Mouse (Mus musculus): Measurements from ENCODE around the gene Sae1.
"Not testable (repeated sequence)": the region's sequence is repeated elsewhere in the genome, so short reads cannot be mapped to it uniquely, and the experiment has no call there.

Sae1 gene

DNA sequence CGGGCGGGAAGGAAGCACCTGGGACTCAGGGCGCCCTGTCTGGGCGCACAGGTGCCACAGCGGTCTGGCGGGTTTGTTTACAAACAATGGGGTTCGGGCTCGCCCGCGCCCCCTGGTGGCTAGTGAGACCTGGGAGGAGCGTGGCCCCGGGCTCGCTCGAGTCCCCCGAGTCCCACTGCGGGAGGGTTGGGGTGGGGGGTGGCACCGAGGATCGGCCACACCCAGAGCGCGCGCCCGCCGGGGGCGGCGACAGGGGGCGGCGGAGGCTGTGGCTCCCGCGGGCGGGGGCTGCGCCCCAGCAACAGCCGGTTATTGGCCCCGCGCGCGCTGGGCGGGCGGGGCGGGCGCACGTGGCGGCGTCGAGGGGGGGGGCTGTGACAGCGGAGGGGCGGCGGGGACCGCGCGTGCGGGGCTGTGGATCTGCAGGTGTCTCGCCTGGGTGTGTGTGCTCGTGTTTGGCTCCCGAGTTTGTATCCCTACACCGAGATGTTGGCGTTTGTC lies 77.5 kb downstream of the Sae1 start:
- peak; percentile 73 for DNase-seq (ENCODE audit: low spot score)

DNA sequence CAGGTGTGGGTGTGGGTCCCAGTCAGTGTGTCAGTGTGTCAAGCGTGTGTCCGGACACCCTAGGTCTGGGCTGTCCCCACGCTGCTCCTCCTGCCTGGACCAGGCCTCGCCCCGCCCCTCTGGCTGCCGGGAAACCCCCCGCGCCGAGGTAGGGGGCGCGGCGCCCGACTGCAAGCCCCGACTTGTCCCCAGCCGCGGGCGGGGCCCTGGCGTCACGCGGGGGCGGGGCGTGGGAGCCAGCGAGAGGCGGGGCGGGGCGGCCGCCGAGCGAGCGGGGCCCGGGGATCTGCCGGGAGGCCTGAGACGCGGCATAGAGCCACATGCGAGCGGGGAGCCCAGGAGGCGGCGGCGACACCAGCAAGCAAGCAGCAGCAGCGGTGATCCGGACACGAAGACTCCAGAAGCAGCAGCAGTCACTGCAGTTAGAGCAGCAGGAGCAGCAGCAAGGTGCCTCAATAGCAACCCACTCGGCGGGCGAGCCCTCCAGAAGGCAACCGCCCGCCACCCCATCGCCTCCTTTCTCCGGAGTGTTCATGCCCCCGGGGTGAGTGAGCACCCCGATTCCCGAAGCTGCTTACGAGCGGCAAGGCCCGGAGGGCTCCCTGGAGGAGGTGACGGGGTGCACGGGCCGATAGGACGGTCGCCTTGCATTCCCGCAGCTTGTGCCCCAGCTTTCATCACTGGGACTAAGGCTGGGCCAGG lies 78.1 kb downstream of the Sae1 start:
- DNase-seq (ENCODE audit: low spot score): peak; percentile 78

DNA sequence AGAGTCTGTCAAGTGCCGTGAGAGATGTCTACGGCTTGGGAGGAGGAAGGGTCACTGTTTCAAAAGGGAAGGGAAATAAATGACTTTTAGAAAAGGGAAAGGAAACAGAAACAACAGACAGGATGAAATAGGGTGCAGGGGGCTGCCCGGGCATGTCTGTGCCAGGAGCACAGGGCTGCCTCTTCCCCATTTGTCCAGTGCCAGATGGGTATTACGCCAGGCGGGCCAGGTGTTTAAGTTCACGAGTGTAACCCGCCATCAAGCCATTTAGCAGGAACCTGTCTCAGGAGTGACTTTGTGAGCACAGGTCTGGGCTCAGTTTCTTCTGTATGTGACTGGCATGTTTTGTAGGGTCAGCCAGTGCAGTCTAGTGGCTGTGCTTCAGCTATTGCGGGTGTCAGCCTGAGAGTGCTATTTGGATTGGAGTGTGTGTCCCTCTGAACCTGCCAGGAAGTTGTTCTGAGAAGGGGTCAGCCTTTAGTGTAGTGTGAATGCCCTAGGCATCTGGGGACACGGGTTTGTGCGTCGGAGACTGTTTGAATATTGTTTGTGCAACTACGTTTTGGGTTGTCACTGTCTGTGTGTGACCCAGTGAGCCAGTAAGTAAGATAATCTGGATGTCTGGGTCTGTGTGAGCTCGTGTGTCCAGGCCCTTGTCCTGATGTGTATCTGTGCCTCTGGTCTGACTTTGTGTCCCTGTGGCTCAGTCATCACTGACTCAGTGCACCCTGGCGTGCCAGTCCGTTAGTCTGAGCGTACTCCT lies 78.9 kb downstream of the Sae1 start:
- DNase-seq (ENCODE audit: low spot score): no peak

DNA sequence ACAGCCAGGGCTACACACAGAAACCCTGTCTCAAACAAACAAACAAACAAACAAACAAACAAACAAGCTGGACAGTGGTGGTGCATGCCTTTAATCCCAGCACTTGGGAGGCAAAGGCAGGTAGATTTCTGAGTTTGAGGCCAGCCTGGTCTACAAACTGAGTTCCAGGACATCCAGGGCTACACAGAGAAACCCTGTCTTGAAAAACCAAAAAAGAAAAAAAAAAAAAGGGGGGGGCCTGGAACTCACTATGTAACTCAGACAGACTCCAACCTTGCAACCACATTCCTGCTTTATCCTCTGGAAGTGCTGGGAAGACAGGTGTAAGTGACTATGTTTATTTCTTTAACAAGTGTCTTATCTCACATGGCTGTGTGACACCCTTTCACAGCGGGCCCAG lies 79.5 kb downstream of the Sae1 start, which contains the start of gene Bbc3:
TSS of gene Bbc3 (plus strand) at position 301 of the 400 bp plus-strand sequence.
- not testable (repeated sequence) for DNase-seq (ENCODE audit: low spot score)

DNA sequence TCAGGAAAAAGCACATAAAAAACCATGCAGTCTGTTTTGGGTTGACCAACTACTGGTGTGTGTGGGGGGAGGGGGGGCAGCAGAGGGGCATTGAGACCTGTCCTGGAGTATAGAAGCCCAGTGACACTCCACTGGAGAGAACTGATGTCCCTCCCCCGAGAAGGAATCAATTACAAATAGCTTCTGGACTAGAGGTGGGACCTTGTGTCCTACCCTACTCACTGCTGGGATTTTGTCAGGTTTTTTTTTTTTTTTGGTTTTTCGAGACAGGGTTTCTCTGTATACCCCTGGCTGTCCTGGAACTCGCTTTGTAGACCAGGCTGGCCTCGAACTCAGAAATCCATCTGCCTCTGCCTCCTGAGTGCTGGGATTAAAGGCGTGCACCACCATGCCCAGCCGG lies 80.5 kb downstream of the Sae1 start:
- DNase-seq (ENCODE audit: low spot score): not testable (repeated sequence)

DNA sequence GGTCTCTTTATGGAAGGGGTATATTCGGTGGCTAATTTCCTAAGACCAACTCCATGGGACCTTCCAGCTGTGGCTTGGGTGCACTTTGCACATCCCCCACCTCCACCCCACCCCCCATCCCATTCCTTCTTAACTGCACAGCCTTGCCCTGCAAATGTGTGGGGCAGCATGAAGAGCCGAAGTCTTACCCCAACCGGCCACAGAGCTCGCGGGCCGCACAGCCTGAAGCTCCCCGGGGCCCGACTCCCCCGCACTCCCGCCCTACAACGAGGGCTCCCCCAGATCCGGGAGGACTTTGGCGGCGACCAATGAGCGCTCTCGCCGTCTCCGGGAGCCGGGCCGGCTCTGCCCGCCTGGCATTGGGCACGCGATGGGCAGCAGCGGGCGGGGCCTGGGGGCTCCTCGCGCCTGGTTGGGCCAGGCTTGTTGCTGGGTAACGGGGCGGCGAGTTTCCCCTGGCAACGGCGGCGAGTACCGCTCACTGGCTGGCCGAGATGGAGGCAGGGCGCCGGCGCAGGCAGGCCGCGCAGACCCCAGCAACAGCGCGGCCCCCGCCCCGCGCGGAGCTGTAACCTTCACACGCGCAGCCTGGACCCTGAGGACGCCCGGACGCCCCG lies 88.1 kb downstream of the Sae1 start:
- DNase-seq (ENCODE audit: low spot score): peak; percentile 77

DNA sequence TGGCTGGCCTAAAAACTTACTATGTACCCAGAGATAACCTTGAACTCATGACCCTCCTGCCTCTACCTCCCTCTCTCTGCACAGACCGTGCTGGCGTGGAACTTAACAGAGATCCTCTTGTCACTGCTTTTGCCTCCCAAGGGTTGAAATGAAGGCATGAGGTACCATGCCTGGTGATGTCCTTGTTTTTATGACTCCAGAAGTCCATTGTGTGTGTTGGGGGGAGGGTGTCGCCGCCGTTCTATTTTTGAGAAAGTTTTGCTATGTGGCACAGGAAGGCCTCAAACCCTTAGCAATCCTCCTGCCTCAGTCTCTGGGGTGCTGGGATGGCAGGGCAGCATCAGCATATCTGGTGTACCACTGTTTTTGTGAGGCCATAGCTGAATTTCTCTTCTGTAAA lies 88.7 kb downstream of the Sae1 start:
- DNase-seq (ENCODE audit: low spot score): no peak

DNA sequence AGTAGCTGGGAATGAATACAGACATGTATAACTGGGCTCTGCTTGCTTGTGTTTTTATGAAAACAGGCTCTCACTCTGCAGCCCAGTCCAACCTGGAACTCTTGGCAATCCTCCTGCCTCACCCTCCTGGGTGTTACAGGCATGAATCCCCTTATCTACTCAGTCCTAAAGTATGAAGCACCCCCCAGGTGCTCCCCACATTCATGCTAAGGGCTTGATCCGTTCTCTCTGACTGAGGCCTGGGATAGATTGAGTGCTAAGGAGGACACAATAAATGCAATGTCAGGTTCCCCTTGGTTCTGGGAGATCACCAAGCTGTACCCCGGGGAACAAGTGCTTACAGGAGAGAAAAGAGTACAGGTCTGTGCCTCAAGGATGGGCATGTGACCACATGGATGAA lies 90.0 kb downstream of the Sae1 start:
- DNase-seq (ENCODE audit: low spot score): no peak

DNA sequence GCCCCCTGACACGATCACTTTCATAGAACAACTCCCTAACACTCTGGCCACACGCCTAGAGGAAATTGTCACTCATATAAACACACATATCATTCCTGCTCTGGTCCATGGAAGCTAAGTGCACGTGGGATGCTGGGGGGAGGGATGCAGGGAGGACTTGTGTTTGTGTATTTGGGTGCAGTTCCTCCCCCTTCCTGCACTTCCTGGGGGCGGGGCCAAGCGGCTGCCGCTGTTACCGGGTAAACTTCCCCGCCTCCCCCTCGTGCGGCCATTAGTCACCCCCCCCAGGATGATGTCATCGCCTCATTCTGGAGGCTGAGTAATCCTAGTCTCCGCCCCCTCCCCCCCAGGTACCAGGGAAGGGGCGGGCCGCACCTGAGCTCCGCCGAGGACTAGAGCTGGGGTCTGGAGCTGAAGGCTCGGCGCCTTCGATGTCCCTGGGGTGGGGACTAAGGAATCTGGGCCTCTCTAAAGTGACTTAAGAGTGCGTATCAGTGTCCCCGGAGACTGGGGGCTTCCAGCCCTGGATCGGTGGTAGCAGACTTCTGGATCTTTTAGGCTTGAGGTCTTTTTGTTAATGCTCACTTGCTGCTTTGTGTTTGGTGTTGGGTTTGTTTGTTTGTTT lies 90.7 kb downstream of the Sae1 start:
- DNase-seq (ENCODE audit: low spot score): peak; percentile 49

DNA sequence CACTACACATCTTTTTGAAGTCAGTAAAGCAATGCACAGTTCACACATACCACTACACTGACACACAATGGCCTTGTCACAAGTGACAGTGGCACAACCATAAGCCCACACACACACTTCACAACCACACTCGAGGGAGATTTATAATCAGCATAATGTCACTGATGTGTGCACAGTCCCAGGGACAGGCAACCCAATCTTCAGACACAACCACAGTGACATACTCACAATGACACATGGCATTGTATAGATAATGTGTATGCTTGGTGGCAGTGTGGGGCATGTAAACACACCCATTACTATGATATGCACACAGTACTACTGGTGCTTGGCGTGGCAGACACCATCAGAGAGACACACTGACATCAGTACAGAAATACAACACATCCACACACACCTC lies 91.5 kb downstream of the Sae1 start:
- no peak for DNase-seq (ENCODE audit: low spot score)

DNA sequence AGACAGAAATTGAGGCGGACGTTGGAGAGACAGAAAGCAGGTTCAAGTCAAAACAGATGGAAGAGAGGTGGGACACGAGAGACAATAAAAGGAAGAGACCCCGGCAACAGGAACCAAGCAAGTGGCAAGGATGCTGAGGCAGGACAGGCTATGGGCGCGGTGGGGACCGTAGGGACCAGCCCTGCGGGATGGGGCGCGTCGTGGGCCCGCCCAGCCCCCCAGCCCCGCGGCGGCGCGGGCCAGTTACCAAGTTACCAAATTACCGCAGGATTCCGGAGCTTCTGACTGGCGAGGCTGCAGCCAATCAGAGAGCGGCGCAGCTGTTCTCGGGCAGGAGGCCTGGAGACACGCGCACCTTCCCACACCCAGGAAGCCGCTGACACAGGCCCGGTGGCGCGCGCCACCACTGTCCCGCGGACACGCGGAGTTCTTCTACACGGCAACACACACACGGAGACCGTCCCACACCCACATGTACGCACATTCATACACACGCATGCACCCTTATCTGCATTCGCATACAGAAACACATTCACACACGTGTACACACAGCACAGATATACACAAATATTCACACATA lies 92.2 kb downstream of the Sae1 start:
- no peak for DNase-seq (ENCODE audit: low spot score)

DNA sequence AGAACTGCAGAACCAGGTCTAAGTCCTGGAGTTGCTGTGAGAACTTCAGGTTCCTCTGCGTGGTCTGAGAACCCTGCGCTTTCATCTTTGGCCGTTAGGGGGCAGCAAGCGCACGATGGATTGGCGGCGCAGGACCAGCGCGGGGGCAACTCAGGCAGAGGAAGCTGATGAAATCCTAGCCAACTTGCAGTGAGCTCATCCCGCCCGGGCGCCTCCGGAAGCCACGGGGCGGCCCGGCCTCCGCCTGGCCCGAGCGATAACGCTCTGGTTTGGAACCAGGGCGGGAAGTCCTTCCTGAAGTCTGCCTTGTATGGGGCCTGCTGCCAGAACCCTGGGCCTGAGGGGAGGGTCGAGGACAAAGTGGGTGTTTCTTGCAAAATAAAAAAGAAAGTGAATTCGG lies 92.8 kb downstream of the Sae1 start:
- DNase-seq (ENCODE audit: low spot score): peak; percentile 90

DNA sequence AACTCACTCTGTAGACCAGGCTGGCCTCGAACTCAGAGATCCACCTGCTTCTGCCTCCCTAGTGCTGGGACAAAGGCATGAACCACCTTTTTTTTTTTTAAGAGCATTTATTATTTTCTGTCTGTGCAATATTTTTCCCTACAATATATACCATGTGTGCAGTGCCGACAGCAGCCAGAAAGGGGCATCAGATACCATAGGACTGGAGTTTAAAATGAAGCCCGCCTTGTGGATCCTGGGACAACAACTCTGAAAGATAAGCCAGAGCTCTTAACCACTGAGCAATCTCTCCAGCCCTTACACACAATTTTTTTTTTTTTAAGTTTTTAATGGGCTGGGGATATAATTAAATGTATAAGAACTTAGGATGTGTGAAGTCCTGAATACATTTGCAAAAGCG lies 93.3 kb downstream of the Sae1 start:
- DNase-seq (ENCODE audit: low spot score): no peak

DNA sequence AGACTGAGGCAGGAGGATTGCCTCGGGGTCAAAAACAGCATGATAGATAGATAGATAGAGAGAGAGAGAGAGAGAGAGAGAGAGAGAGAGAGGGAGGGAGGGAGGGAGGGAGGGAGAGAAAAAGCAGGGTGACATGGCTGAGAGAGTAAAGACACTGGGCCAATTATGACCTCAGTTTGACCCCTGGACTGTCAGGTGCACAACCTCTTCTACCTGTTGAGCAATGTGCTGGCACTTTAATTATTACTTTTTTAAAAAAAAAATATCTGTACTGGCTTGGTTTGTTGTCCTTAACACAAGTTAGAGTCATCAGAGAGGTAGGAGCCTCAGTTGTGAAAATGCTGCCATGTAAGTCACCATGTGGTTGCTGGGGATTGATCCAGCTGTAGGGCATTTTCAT lies 99.8 kb downstream of the Sae1 start:
- no peak for DNase-seq (ENCODE audit: low spot score)

DNA sequence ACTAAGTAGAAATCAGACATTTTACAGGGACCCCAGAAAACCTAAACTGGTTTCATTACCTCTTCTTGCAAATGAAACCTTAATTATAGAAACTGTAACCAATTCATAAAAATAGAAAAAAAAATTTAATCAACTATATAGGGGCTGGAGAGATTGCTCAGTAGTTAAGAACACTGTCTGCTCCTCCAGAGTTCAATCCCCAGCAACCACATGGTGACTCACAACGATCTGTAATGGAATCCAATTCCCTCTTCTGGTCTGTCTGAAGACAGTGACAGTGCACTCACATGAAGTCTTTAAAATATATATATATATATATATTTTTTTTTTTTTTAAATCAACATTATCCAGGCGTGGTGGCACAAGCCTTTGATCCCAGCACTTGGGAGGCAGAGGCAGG lies 100.6 kb downstream of the Sae1 start:
- DNase-seq (ENCODE audit: low spot score): no peak

DNA sequence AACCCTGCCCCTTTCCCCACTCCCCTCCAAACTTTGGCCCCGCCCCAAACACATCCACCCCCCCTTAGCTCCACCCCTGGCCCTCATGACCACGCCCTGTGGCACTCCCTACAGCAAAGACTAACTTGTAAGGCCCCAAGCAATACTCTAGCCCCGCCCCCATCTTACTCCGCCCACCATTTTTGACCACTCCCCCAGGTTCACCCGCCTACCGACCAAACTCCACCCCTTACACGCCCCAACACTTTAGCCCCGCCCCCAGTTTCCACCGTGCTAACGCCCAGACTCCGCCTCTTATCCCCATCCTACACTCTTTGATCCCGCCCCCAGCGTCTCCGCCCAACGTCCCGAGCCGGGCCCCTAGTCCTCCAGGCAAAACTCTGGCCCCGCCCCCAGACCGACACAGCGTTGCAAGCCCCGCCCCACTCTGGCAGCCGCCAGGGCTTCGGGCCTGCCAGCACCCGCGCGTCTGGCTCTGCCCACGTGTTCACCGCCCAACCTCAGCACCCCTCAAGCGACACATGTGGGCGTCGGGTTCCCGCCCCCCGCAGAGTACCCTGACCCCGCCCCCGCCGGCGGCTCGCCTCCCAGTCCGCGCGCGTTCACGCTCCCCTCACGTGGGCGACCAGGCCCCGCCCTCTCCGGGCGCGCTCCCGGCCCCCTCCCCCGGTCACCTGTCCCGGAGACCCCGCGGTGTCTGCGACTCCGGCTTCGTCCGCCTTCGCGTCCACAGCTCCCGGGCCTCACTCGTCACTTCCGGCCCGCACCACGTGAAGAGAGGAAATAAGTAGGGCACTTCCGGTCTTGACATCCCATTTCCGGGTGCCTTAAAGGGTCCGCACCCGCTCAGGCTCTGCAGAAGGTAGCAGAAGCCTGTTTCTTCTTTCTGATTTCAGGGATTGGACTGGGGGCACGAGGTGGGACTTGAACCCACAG lies 101.3 kb downstream of the Sae1 start, which contains the start of gene Ccdc9:
TSS of gene Ccdc9 (minus strand) at position 770 of the 936 bp plus-strand sequence.
- peak; percentile 99 for DNase-seq (ENCODE audit: low spot score)

DNA sequence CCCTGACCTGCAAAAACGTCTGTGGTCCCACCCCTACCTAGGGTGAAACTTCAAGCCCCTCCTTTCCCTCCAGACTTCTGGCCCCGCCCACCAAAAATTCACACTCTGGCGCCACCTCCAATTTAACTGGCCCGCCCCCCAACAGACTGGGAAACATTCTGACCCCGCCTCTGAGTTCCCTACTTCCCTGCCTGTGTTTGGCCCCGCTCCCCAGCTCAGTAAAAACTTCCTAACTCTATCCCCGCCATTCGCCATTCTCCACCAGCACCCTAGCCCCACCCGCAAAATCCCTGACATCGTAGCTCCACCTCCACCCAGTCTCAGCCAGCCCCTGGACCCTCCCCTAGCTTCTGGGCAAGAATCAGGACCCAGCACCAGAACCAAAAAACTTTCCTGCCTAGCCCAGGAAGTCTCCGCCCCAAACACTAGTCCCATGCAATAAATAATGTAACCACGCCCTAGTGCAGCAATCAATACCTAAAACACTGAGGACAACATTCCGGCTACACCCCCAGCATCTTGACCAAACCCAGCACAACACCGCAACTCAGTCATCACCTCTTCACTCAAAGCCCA lies 102.1 kb downstream of the Sae1 start:
- DNase-seq (ENCODE audit: low spot score): peak; percentile 52

DNA sequence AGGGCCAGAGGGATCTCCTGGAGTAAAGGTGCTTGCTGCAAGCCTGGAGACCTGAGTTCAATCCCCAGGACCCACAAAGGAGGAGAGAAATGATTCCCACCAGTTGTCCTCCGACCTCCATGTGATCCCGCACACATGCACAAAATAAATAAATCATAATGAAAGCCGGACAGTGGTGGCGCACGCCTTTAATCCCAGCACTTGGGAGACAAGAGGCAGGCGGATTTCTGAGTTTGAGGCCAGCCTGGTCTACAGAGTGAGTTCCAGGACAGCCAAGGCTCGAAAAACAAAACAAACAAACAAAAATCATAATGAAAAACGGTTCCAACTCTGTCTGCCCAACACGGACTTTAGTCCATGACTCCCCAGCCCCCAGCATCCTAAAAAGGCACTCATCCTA lies 102.7 kb downstream of the Sae1 start:
- no peak for DNase-seq (ENCODE audit: low spot score)

DNA sequence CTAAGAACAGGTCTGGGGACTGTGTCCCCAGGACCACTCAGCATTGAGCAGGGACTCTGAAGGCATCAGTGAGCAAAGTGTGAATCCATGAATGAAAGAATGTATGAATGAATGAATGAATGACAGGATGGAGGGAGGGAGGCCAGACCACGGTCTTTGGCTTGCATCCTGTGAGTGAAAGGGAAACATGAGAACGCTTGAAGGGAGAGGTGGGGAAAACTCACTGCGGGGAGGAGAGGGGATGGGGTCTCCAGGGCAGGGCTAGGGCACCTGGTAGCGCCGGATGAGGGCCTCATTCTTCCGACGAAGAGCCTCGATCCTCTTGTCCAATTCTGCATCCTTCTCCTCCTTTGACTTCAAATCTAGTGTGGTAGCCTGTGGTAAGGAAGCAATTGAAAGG lies 103.6 kb downstream of the Sae1 start:
- DNase-seq (ENCODE audit: low spot score): no peak

DNA sequence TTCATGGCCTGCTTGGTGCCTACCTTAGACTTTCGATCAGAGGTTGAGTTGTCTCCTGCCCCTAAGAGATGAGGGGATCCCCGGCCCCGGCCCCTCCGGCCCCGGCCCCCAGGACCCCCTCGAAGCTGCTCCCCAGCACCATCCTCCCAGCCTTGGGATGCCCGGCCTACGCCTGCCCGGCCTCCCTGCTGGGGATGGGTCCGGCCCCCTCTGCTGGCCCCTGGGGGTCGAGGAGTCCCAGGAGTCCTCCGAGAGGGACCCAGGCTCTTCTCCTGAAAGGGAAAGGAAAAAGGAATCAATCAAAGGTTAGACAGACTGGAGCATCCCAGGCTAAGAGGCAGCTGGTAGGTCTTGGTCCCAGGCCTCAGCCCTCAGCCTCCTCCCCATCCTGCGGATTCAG lies 105.3 kb downstream of the Sae1 start:
- DNase-seq (ENCODE audit: low spot score): no peak

DNA sequence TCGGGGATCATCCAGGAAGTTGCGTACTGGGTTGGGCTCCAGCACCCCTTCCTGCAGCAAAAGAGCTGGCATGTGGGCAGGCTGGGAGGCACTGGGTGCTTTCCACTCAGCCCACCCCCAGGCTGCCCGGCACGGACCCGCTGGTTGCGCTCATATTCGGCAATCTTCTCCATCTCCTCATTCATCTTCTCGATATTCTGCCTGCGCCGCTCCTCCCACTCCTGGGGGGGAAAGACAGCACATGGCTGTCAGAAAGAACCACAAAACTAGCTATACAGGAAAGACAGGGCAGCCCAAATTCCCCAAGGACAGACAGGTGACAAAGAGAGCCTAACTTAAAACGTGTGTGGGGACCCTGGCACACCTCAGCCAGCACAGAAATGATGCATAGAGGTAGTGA lies 106.9 kb downstream of the Sae1 start:
- no peak for DNase-seq (ENCODE audit: low spot score)
